Mouse (Mus musculus): Measurements from ENCODE around the gene Kcnq2.

The Kcnq2 gene

GRCm38 (mm10) chr2:181147546-181148317, 12.6 kb upstream of the Kcnq2 start:
- peak; percentile 49 for DNase-seq (ENCODE audit: low read depth, low spot score)

GRCm38 (mm10) chr2:181146976-181147545, 12.0 kb upstream of the Kcnq2 start:
- no peak for DNase-seq (ENCODE audit: low read depth, low spot score)

- no peak for DNase-seq (ENCODE audit: low read depth, low spot score)
Observed at GRCm38 (mm10) chr2:181144675-181145074, 9.6 kb upstream of the Kcnq2 start.

GRCm38 (mm10) chr2:181143509-181144276, 8.6 kb upstream of the Kcnq2 start:
- no peak for DNase-seq (ENCODE audit: low read depth, low spot score)

- no peak for DNase-seq (ENCODE audit: low read depth, low spot score)
Observed at GRCm38 (mm10) chr2:181142703-181143135, 7.6 kb upstream of the Kcnq2 start.

GRCm38 (mm10) chr2:181139641-181140193, 4.6 kb upstream of the Kcnq2 start:
- DNase-seq (ENCODE audit: low read depth, low spot score), result no peak

GRCm38 (mm10) chr2:181136934-181137333, 1.8 kb upstream of the Kcnq2 start:
- DNase-seq (ENCODE audit: low read depth, low spot score), result peak; percentile 74

- no peak for DNase-seq (ENCODE audit: low read depth, low spot score)
Observed at GRCm38 (mm10) chr2:181135446-181135818, 332 bp upstream of the Kcnq2 start.

- no peak for DNase-seq (ENCODE audit: low read depth, low spot score)
Observed at GRCm38 (mm10) chr2:181133837-181134590, 1.1 kb downstream of the Kcnq2 start.

GRCm38 (mm10) chr2:181130245-181130644, 4.9 kb downstream of the Kcnq2 start:
- no peak for DNase-seq (ENCODE audit: low read depth, low spot score)

GRCm38 (mm10) chr2:181128963-181129362, 6.1 kb downstream of the Kcnq2 start:
- no peak for DNase-seq (ENCODE audit: low read depth, low spot score)

- DNase-seq (ENCODE audit: low read depth, low spot score), result no peak
Observed at GRCm38 (mm10) chr2:181127786-181128185, 7.3 kb downstream of the Kcnq2 start.

GRCm38 (mm10) chr2:181125726-181126455, 9.2 kb downstream of the Kcnq2 start:
- DNase-seq (ENCODE audit: low read depth, low spot score), result no peak

GRCm38 (mm10) chr2:181122642-181123041, 12.5 kb downstream of the Kcnq2 start:
- no peak for DNase-seq (ENCODE audit: low read depth, low spot score)

- DNase-seq (ENCODE audit: low read depth, low spot score), result peak; percentile 44
Observed at GRCm38 (mm10) chr2:181120922-181121449, 14.1 kb downstream of the Kcnq2 start.

GRCm38 (mm10) chr2:181119952-181120351, 15.1 kb downstream of the Kcnq2 start:
- DNase-seq (ENCODE audit: low read depth, low spot score), result no peak

GRCm38 (mm10) chr2:181116436-181116835, 18.7 kb downstream of the Kcnq2 start:
- DNase-seq (ENCODE audit: low read depth, low spot score), result no peak

- DNase-seq (ENCODE audit: low read depth, low spot score), result no peak
Observed at GRCm38 (mm10) chr2:181115367-181115766, 19.7 kb downstream of the Kcnq2 start.

- no peak for DNase-seq (ENCODE audit: low read depth, low spot score)
Observed at GRCm38 (mm10) chr2:181113762-181114361, 21.2 kb downstream of the Kcnq2 start.

GRCm38 (mm10) chr2:181111665-181112064, 23.4 kb downstream of the Kcnq2 start:
- no peak for DNase-seq (ENCODE audit: low read depth, low spot score)
